Mouse (Mus musculus) CD4-positive, CD25-positive, alpha-beta regulatory T cell, adult 9 weeks (primary cell): ENCODE measurements around the gene B020004J07Rik. TPM values are rescaled to one million over a fixed set of nuclear protein-coding genes. Genes with fewer than 3 reads are reported as not detected.

Experiments used
- polyA plus RNA-seq: library from polyadenylated mRNA; unstranded; fragments of 100-300 nt; shearing (Covaris generic); gene quantifications from one replicate; pipeline ENCODE4 v1.2.1, GENCODE M21; 2017

The B020004J07Rik gene
- not detected for polyA plus RNA-seq

DNA sequence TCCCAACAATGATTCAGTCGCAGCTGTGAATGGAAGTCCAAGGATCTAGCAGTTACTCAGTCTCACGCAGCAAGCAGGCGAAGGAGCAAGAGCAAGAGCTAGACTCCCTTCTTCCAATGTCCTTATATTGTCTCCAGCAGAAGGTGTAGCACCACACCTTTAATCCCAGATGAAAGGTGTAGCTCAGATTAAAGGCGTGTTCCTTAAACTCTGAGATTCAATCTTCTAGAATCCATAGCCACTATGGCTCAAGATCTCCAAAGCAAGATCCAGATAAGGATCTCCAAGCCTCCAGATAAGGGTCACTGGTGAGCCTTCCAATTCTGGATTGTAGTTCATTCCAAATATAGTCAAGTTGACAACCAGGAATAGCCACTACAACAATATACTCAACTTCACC lies at the start of gene B020004J07Rik:
Gene B020004J07Rik (minus strand): TSS at position 101 of the 400 bp plus-strand sequence.

Other genes with a start within 250 kb of the B020004J07Rik start
- 82.9 TPM for gene Leprot, start 196.3 kb downstream of the B020004J07Rik start, polyA plus RNA-seq
- gene Lepr, start 126.6 kb downstream of the B020004J07Rik start, polyA plus RNA-seq, result not detected
- gene C130073F10Rik, start 49.8 kb upstream of the B020004J07Rik start, polyA plus RNA-seq, result not detected
- not detected for gene Gm12800, start 65.1 kb upstream of the B020004J07Rik start, polyA plus RNA-seq
- not detected for gene Gm12794, start 96.4 kb upstream of the B020004J07Rik start, polyA plus RNA-seq
- gene Gm12790, start 137.0 kb upstream of the B020004J07Rik start, polyA plus RNA-seq, result not detected
- gene Gm12789, start 142.6 kb upstream of the B020004J07Rik start, polyA plus RNA-seq, result not detected
- 79.7 TPM for gene Pde4b, start 243.5 kb upstream of the B020004J07Rik start, polyA plus RNA-seq